Mouse (Mus musculus) macrophage (primary cell): ENCODE measurements around the gene Tbc1d16. TPM values are rescaled to one million over a fixed set of nuclear protein-coding genes. Genes with fewer than 3 reads are reported as not detected.

Experiments
- H3K27ac ChIP-seq: fragments of 350-480 bp; formaldehyde crosslinking; 2 replicates; pipeline ENCODE4 v1.9.0; 2021
- H3K36me3 ChIP-seq: fragments of 350-480 bp; formaldehyde crosslinking; 2 replicates; pipeline ENCODE4 v1.9.0; 2021; ENCODE audit errors: inconsistent target
- H3K4me3 ChIP-seq: fragments of 350-480 bp; formaldehyde crosslinking; 2 replicates; pipeline ENCODE4 v1.9.0; 2021; ENCODE audit errors: inconsistent target
- H3K79me2 ChIP-seq: fragments of 350-480 bp; formaldehyde crosslinking; 2 replicates; pipeline ENCODE4 v1.9.0; 2021; ENCODE audit errors: inconsistent target
- WGBS: methylation state at CpG from one replicate; pipeline ENCODE4 v1.1.7; 2026; ENCODE audit warnings: inconsistent platforms; ENCODE audit not compliant: missing documents; 5-methylcytosine and 5-hydroxymethylcytosine counted together
- polyA plus RNA-seq: library from polyadenylated mRNA; stranded (reverse); fragments of 250-400 nt; gene quantifications from 3 replicates; pipeline ENCODE4 v1.2.4, GENCODE M21; 2018; ENCODE audit warnings: inconsistent platforms

The Tbc1d16 gene
- polyA plus RNA-seq, 1 experiment from 2014 or later = 3.2 TPM

DNA sequence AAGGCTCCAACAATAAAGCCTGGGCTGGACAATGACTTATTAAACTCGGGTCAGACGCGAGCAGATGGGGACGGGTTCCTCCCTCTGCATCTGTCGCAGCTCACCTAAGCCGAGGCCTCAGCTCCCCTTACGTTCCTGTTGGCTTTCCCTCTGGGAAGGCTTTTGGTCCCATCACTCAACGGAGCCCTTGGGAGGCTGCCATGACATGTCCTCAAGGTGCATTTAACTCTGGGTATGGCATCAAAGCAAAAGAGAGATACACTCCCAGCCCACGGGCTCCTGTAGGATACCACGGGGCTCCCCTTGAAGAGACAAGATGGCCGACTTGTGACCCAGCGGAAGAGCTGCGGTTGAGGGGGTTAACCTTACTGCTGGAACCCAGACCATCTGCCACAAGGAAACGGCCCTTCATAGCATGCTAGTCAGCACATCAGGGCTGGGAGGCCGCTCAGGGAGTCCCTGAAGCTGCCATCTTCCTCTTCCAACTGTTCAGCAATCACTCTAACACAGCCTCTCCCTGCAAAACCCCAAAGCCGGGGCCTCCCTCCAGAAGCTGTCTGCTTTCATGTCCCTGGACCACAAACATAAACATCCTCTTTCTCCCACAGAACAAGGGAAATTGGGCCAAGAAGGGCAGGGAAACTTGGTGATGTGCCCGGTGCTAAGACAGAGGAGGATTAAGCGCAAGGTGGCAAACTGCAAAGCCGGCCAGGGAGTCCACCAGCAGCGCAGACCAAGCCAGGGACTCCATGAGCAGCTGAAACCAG lies 5.0 kb downstream of the Tbc1d16 start:
- Histone ChIP-seq H3K36me3 (no peaks in the 10 kb centered on the region), H3K4me3 (no peak overlapping the region), H3K27ac (no peak overlapping the region), H3K79me2 (peaks cover 5% of the 10 kb centered on the region; the same call in 1 of the 2 replicates)
- 77% methylated on average over 20 of the region's 20 CpGs for WGBS

DNA sequence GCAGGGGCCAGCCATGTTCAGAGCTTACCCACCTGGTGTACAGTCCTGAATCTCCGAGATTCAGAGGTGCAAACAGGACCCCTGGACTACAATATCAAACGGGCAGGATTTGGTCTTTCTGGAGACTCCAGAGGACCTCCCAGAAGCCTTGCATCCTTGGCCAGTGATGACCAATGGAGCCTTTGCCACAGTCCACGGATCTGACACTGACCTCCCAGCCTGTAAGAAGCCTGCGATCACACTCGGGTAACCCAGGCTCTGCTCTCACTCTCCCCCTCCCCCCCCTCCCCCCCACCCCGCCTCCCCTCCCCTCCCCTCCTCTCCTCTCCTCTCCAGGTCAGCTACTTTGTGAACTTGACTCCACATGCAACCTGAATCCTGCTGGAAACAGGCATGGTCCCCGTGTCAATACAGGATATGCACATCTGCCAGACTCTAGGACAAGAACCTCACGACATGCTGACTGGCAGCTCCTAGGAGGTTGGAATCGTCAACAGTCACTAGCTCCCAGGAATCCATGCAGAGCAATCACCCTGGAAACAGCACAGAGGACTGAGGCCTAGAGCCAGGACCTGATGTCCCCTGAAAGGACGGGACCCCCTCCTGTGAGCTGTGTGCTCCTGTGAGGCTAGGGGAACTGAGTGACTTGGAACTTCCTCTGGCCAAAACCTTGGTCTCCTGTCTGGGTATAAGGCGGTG lies 6.3 kb downstream of the Tbc1d16 start:
- Histone ChIP-seq H3K27ac (no peak overlapping the region), H3K36me3 (no peaks in the 10 kb centered on the region), H3K79me2 (peaks cover 5% of the 10 kb centered on the region; the same call in 1 of the 2 replicates), H3K4me3 (no peak overlapping the region)
- 96% methylated on average over 9 of the region's 11 CpGs for WGBS

DNA sequence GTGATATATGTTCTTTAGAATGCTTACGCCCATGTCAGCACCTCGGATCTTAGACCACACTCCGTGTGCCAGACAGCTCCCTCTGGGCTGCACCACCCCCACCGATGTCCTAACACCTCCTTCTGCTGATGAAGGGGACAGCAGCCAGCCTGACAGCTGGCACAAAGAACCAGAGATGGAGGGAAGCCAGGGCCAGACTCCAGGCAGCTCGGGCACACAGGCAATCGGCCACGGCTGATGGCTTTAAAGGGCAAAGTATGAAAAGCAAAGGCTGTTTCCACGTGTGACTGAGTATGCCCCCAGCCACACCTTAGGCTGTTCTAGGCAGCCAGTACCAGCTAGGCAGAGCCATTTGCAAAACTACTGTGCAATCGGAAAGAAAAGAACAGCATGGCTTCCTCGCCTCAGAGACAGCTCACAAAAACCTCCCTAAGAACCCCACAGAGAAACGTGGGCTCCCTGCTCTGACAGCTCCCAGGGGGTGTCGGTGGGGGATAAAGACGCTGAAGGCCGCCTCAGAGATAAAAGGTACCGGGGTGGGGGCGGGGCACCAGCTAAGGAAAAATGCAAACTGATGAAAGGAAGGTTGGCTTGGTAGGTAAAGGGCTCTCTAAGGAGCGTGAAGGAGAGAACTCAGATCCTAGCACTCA lies 8.4 kb downstream of the Tbc1d16 start:
- no peak overlapping the region for H3K27ac ChIP-seq
- 88% methylated on average over 17 of the region's 17 CpGs for WGBS
- H3K36me3 ChIP-seq = no peaks in the 10 kb centered on the region
- H3K4me3 ChIP-seq = no peak overlapping the region
- H3K79me2 ChIP-seq = no peaks in the 10 kb centered on the region

DNA sequence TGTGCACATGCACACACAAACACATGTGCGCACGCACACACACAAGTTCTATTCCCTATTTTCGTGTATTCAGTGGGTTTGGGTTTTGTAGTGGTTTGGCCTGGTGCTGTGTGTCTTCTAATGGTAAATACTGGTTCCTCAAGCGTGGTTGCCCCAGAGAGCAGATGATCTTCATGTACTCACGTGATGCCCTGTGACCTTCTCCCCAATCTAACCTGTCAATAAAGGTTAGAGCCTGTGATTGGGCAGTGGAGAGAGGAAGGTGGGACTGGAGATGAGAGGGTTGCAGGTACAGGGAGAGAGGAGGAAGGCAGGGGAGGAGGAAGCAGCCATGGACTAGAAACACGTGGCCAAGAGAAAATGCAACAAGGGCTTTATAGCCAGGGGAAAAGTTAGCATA lies 10.4 kb downstream of the Tbc1d16 start:
- H3K27ac ChIP-seq = no peak overlapping the region
- WGBS = 84% methylated on average over 6 of the region's 6 CpGs
- H3K4me3 ChIP-seq = no peak overlapping the region
- H3K79me2 ChIP-seq = no peaks in the 10 kb centered on the region
- H3K36me3 ChIP-seq = no peaks in the 10 kb centered on the region

DNA sequence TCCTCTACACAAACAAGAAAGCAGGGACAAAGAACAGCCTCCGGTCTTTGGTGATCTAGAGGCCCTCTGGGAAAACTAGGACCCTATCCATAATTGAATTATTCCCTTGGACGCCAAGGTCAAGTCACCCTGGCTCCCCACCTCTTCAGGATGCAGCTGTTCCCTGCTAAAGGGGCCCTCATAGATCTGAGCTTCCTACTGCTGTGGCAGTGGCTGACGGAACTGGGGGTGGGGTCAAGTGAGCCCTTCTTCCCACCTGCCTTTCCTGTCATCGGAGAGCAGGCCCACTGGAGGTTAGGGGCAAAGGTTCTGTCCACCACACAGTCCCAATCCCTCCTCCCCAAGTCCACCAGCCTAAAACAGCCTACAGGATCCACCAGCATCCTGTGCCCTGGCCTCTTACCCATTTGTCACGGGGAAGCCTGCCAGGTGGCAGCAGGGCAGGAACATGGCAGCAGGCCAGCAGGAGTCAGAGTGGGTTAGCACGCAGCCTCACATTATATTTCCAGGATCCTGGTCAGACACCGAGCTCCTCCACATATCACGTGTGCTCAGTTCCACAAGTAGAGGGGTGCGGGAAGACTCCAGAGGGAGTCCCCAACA lies 12.3 kb downstream of the Tbc1d16 start:
- Histone ChIP-seq H3K36me3 (no peaks in the 10 kb centered on the region), H3K4me3 (no peak overlapping the region), H3K79me2 (no peaks in the 10 kb centered on the region), H3K27ac (no peak overlapping the region)
- WGBS = 59% methylated on average over 8 of the region's 9 CpGs

DNA sequence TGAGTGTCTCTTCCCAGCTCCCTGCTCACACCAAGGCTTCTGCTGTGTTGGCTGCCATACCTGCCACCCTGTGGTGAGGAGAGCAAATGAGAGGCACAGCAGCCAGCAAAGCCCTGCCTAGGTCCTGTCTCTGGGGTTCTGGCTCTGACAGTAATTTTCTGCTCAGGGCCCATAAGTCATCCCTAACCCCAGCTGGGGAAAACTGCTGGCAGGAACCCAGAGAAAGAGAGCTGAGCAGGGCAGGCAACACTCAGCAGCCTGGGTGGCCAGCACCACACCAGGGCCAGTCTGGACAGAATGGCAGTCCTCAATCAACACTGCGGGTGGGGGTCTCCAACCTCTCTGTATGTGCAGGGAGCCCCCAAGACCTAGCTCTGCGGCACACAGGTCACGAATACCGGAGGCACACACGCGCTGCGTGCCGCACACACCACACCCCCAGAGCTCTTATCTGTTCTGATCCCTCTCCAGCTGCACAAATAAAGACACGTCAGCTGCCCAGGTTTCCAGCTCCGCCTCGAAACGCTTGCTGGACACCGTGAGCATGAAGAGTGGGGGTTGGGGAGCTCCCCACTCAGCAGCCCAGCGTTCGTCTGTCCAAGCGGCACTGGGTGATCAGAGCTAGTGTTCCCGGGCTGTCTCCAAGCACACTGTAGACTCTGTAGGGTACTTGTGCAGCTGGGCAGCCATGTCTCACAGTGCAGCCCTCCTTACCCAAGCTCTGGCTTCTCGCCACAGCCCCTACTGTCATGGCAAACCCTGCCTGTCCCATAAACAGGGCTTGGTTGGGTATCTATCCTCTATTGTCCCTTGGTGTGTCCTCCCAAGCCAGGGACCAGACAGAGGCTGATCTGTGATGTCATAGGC lies 13.0 kb downstream of the Tbc1d16 start:
- H3K36me3 ChIP-seq = no peaks in the 10 kb centered on the region
- H3K27ac ChIP-seq = no peak overlapping the region
- no peaks in the 10 kb centered on the region for H3K79me2 ChIP-seq
- WGBS = 28% methylated on average over 18 of the region's 18 CpGs
- no peak overlapping the region for H3K4me3 ChIP-seq

DNA sequence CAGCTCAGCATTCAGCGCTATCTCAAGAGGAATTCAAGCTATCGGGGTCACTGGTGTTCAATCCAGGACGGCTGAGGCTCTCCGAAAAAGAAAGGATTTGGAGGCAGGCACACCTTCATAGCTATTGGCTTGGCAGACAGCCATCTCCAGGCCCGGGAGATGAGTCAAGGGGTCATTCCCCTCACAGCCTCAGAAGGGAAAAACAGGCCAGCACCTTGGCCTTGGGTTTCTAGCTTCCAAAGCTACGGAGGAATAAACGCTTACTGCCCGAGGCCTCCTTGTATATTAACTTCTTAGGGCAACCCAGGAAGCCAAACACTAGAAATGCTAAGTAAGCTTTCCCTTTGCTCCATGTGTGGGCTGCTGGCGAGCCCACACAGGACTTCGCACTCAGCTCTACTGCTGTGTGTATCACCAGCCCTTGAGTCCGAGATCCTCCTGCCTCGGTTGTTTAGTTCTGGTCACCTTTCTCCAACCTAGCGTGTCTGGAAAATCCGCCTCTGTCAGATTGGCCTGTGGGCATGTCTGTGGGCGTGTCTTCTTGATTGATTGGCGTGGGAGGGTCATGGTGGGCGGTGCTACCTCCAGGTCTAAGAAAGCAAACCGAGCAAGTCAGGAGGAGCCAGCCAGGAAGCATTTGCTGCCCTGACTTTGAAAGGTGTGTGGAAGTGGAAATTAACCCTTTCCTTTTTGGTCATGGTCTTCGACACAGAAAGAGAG lies 15.0 kb downstream of the Tbc1d16 start:
- Histone ChIP-seq H3K27ac (no peak overlapping the region), H3K4me3 (no peak overlapping the region), H3K79me2 (no peaks in the 10 kb centered on the region), H3K36me3 (no peaks in the 10 kb centered on the region)
- 91% methylated on average over 19 of the region's 19 CpGs for WGBS

DNA sequence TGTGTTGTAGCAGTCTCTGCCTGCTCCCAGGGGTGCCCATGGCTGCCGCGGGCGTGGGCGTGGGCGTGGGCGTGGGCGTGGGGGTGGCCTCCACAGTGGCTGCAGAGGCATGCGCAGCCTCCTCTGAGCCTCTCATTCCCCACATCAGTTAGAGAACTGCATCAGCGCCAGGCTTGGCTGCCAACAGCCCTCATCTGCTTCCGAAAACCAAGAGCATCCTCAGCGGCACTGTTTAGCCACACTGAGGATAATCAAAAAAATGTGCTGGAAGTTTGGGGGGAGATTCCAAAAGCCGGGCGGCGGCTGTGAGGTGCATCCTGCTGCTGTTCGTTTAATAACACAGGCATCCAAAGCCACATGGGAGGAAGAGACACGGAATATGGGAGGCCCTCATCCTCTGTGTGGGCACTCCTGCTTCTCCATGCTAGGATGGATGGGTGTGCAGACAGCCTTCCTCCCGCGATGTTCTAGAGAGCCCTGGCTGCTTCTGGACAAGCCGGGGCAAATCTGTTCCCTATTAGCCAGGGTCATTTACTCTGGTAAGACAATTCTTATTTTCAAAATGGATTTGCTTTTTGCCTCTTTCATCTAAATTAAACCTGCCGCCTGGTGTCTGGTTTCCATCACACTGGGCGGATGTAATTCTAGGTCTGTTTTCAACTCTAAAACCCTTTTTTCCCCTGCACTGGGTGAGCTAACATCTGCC lies 16.5 kb downstream of the Tbc1d16 start:
- H3K4me3 ChIP-seq = no peak overlapping the region
- H3K36me3 ChIP-seq = no peaks in the 10 kb centered on the region; the same call in 1 of the 2 replicates
- 94% methylated on average over 21 of the region's 21 CpGs for WGBS
- no peaks in the 10 kb centered on the region for H3K79me2 ChIP-seq
- H3K27ac ChIP-seq = no peak overlapping the region

DNA sequence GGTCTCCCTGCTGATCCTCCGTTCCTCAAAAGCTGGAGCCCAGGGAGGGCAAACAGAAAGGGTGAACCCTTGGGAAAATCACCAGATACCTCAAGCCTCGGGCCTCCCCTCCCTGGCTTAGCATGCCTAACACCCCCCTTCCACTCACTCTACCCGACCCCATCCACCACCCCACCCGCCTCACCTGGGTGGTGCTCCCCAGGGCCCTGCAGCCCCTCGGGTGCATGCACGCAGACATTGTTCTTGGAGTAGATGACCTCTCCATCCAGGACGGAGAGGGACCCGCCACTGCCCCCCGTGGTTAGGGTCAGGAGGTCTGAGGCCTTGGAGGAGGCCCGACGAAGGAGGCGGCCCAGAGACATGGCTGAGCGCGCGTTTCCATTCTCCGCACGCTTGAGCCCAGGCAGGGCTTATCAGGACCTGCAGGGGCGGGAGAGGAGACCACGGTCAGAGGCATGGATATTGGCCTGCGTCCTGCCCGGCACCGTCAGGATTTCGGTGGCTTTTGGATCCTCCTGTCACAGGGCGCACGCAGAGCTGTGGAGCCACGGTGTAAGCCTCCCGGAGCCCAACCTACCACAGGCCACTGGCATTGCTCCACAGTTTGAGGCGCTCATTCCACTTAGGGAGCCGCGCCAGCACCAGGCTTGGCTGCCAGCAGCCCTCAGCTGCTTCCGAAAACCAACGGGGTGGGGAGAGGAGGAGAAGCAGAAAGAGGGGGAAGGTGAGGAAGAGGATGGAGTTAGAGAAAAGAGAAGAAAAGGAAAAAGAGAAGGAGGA lies 17.8 kb downstream of the Tbc1d16 start:
- Histone ChIP-seq H3K79me2 (no peaks in the 10 kb centered on the region), H3K27ac (no peak overlapping the region), H3K36me3 (no peaks in the 10 kb centered on the region; the same call in 1 of the 2 replicates), H3K4me3 (no peak overlapping the region)
- WGBS = 94% methylated on average over 25 of the region's 32 CpGs

DNA sequence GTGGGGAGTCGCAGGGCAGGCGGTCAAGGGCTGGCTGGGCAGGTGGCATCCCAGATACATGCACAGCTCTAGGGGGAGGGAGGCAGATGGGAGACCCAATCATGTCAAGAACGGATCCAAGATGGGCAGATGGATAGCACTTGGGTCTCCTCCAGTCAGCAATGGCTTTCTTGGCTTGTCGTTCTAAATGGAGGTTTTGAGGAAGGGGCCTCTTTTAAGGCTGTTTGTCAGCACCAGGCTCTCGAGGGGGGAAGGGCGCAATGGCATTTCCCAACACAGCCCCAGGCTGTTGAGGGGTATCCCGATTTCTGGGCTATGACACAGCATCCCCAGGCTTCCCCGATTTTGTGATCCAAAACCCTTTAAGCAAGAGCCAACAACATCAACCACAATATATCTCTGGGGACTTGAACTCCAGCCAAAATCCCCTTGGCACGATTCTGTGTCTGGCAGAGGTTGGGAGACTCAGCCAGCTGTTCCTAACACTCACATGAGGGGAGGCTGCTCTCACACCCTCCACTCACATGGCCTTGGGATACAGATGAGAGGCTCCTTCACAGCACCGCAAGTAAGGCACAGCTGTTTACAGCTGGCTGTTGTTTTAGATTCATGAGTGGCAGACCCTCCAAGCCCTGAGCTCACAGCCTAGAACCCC lies 18.8 kb downstream of the Tbc1d16 start:
- WGBS = 90% methylated on average over 9 of the region's 10 CpGs
- no peak overlapping the region for H3K27ac ChIP-seq
- no peaks in the 10 kb centered on the region; the same call in 1 of the 2 replicates for H3K36me3 ChIP-seq
- H3K4me3 ChIP-seq = no peak overlapping the region
- H3K79me2 ChIP-seq = no peaks in the 10 kb centered on the region

DNA sequence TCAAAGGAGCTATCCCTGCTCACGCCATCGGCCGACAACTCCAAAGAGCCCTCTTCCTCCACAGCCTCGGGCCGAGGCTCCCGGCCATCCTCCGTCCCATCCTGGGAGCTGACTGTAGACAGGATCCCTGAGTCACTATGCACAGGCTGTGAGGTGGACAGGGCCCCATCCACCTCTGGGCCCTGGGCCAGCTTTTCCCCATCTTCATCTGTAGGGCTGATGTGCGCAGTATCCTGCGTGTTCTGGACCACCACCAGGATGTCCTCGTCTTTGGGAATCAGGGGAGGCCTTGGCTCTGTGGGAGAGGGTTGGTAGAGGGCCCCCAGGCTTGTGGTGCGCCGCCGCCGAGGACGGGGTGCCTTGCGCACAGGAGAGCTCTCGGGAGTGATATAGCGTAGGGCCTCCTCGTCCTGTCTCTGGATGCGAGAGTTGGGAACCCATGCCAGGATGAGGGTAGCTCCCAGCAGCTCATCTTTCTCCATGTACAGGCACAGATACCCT lies 19.4 kb downstream of the Tbc1d16 start:
- H3K36me3 ChIP-seq = no peaks in the 10 kb centered on the region; the same call in 1 of the 2 replicates
- WGBS = 99% methylated on average over 20 of the region's 20 CpGs
- no peak overlapping the region for H3K4me3 ChIP-seq
- H3K27ac ChIP-seq = no peak overlapping the region
- H3K79me2 ChIP-seq = no peaks in the 10 kb centered on the region

DNA sequence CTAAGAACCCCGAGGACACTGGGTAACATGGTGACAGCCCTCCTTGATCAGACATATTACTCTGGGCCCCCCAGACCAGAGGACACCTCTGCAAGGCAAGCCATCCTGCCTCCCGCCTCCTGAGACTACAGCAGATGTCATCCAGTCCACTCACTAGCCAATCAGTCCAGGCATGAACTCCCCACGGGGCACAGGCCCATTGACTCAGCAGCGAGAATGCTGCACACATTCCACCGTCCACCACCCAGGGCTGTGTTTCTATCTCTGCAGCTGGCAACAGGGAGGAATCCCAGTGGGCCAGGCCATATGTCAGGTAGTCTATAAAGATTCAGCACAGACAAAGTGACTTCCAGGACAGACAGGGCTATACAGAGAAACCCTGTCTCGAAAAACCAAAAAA lies 20.3 kb downstream of the Tbc1d16 start:
- Histone ChIP-seq H3K4me3 (no peak overlapping the region), H3K79me2 (no peaks in the 10 kb centered on the region), H3K27ac (no peak overlapping the region), H3K36me3 (no peaks in the 10 kb centered on the region; the same call in 1 of the 2 replicates)
- 92% methylated on average over 5 of the region's 6 CpGs for WGBS
